Mouse (Mus musculus) midbrain, embryonic 15.5 days (tissue): ENCODE measurements around the gene Sufu. TPM values are rescaled to one million over a fixed set of nuclear protein-coding genes. Genes with fewer than 3 reads are reported as not detected.

Experiments used
- ATAC-seq: fragments of 200-750 bp; cut with Nextera tagmentation; replicated peaks from 2 replicates; pipeline ENCODE4 v1.8.0; 2017; ENCODE audit warnings: moderate TSS enrichment
- H3K27ac ChIP-seq: fragments of 300-500 bp; sonication (generic); 2 replicates; pipeline ENCODE4 v1.5.1; 2015; ENCODE audit warnings: mild to moderate bottlenecking, inconsistent platforms
- H3K27me3 ChIP-seq: fragments of 300-500 bp; sonication (generic); replicated peaks from 2 replicates; pipeline ENCODE4 v1.6.1; 2015; ENCODE audit warnings: inconsistent platforms
- H3K36me3 ChIP-seq: fragments of 300-500 bp; sonication (generic); replicated peaks from 2 replicates; pipeline ENCODE4 v1.6.1; 2015; ENCODE audit warnings: inconsistent platforms
- H3K4me1 ChIP-seq: fragments of 300-500 bp; sonication (generic); 2 replicates; pipeline ENCODE4 v1.6.1; 2015; ENCODE audit warnings: inconsistent platforms
- H3K4me2 ChIP-seq: fragments of 300-500 bp; sonication (generic); 2 replicates; pipeline ENCODE4 v1.6.1; 2015; ENCODE audit warnings: inconsistent platforms, mild to moderate bottlenecking, moderate library complexity
- H3K4me3 ChIP-seq: fragments of 300-500 bp; sonication (generic); 2 replicates; pipeline ENCODE4 v1.5.1; 2015; ENCODE audit warnings: mild to moderate bottlenecking, inconsistent platforms
- H3K9ac ChIP-seq: fragments of 300-500 bp; sonication (generic); 2 replicates; pipeline ENCODE4 v1.6.1; 2015; ENCODE audit warnings: mild to moderate bottlenecking, inconsistent platforms
- H3K9me3 ChIP-seq: fragments of 300-500 bp; sonication (generic); 2 replicates; pipeline ENCODE4 v1.6.1; 2016; ENCODE audit warnings: inconsistent platforms
- WGBS: fragments of 180-500 bp; shearing (Covaris S2); methylation state at CpG from one replicate; pipeline ENCODE4 v1.1.7; 2015; ENCODE audit warnings: mixed read lengths; 5-methylcytosine and 5-hydroxymethylcytosine counted together
- polyA plus RNA-seq: library from polyadenylated mRNA; unstranded; fragments of >200 nt; fragmentation: Nextera tagmentation; extraction: Ambion mirVana; gene quantifications from 2 replicates; pipeline ENCODE4 v1.2.1, GENCODE M21; 2015

Gene Sufu
- polyA plus RNA-seq, 1 experiment from 2014 or later, result 24.4 TPM

DNA sequence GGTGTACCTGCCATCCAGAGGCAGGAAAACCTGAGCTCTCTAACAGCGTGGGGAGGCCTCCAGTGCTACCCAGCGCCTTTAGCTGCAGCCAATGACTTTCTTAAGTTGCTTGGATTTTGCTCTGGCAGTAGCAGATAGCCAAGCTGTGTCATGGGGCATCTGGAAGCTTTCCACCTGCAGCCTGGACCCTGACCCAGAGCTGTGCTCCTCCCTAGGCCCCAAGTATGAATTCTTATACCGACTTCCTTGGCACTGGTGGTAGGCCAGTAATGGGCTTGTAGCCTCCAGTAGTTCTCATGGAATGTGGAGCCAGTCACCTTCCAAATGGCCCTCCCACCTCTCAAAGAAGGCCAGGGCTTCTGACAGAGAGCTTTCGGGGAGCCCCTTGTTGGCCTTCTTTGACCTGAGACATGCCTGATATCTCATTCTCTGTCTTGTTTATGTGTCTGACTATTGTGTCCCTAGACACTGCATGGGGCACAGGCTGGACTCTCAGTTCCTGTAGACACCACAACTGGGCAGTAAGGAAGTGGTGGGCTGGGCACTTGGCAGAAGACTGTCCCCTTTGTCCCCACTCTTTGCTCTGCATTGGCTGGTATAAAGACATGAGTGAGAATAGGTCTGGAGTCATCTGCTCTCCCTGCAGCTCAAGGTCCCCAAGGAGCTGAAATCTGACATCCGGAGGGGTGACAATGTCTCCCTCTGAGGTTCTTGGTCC lies 59.5 kb downstream of the Sufu start:
- H3K4me2 ChIP-seq, result no peak overlapping the region
- no peak overlapping the region for H3K4me3 ChIP-seq
- no peaks in the 10 kb centered on the region for H3K9me3 ChIP-seq
- H3K27me3 ChIP-seq, result no peaks in the 10 kb centered on the region
- no peaks in the 10 kb centered on the region for H3K36me3 ChIP-seq
- H3K9ac ChIP-seq, result no peak overlapping the region
- no peak for ATAC-seq
- no peak overlapping the region for H3K27ac ChIP-seq
- peaks cover 5% of the 10 kb centered on the region for H3K4me1 ChIP-seq
- WGBS, result 91% methylated on average over 5 of the region's 5 CpGs

DNA sequence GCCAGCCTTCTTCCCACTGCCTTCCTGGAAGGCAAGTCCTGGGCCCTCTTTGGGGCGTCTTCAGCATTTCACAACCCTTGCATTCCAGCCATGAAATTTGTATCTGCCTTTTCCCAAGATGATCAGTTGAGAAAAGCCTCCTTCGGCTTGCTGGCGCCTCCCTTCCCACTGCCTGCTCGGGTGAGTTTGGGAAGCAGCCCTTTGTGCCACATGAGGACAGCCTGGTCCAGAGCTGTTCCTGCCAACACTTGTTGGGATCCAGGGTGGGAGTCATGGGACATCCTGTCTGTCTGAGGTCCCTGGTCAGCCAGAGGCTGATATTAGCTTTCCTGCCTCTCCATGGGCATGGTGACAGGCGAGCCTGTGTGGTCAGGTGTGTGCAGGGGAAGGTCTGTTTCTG lies 61.1 kb downstream of the Sufu start:
- ATAC-seq, result no peak
- no peak overlapping the region for H3K4me3 ChIP-seq
- no peaks in the 10 kb centered on the region for H3K27me3 ChIP-seq
- H3K4me1 ChIP-seq, result 0 out of 2 replicates have a peak, but pooled peaks cover under 1% of the 10 kb centered on the region
- H3K9ac ChIP-seq, result no peak overlapping the region
- 89% methylated on average over 5 of the region's 5 CpGs for WGBS
- no peak overlapping the region for H3K27ac ChIP-seq
- no peak overlapping the region for H3K4me2 ChIP-seq
- no peaks in the 10 kb centered on the region for H3K9me3 ChIP-seq
- no peaks in the 10 kb centered on the region for H3K36me3 ChIP-seq

GRCm38 (mm10) chr19:46459256-46459655 lies 62.6 kb downstream of the Sufu start:
- no peak overlapping the region for H3K27ac ChIP-seq
- H3K27me3 ChIP-seq, result no peaks in the 10 kb centered on the region
- no peaks in the 10 kb centered on the region for H3K9me3 ChIP-seq
- H3K4me3 ChIP-seq, result no peak overlapping the region
- WGBS, result 92% methylated on average over 10 of the region's 10 CpGs
- H3K36me3 ChIP-seq, result no peaks in the 10 kb centered on the region
- no peak overlapping the region for H3K4me2 ChIP-seq
- no peaks in the 10 kb centered on the region for H3K4me1 ChIP-seq
- H3K9ac ChIP-seq, result no peak overlapping the region
- ATAC-seq, result no peak

- no peaks in the 10 kb centered on the region for H3K27me3 ChIP-seq
- ATAC-seq, result no peak
- 88% methylated on average over 2 of the region's 2 CpGs for WGBS
- H3K4me2 ChIP-seq, result no peak overlapping the region
- H3K4me1 ChIP-seq, result no peaks in the 10 kb centered on the region
- no peaks in the 10 kb centered on the region for H3K36me3 ChIP-seq
- no peak overlapping the region for H3K9ac ChIP-seq
- no peak overlapping the region for H3K4me3 ChIP-seq
- no peak overlapping the region for H3K27ac ChIP-seq
- H3K9me3 ChIP-seq, result no peaks in the 10 kb centered on the region
These were observed 63.2 kb downstream of the Sufu start for GRCm38 (mm10) chr19:46459889-46460288.

GRCm38 (mm10) chr19:46462574-46462973 lies 65.9 kb downstream of the Sufu start:
- H3K36me3 ChIP-seq, result no peaks in the 10 kb centered on the region
- H3K27ac ChIP-seq, result no peak overlapping the region
- H3K4me3 ChIP-seq, result no peak overlapping the region
- H3K4me2 ChIP-seq, result no peak overlapping the region
- no peaks in the 10 kb centered on the region for H3K4me1 ChIP-seq
- no peak overlapping the region for H3K9ac ChIP-seq
- ATAC-seq, result no peak
- H3K27me3 ChIP-seq, result no peaks in the 10 kb centered on the region
- 92% methylated on average over 3 of the region's 3 CpGs for WGBS
- H3K9me3 ChIP-seq, result no peaks in the 10 kb centered on the region

DNA sequence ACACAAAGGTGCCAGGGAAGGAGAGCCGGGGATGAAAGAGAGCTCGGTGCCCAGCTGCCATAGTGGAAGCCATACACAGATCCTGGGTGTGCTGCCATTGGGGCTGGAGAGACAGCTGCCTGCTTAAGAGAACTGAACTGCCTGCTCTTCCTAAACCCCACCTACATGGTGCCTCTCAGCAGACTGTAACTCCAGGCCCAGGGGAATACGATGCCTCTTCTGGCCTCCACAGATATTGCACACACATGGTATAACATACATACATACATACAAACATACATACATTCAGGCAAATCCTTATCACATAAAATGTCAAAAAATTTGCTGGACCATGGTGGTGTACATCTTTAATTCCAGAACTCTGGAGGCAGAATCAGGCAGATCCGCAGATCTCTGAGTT lies 66.8 kb downstream of the Sufu start:
- Histone ChIP-seq H3K36me3 (no peaks in the 10 kb centered on the region), H3K4me3 (no peak overlapping the region), H3K27me3 (no peaks in the 10 kb centered on the region), H3K9ac (no peak overlapping the region), H3K4me2 (no peak overlapping the region), H3K9me3 (no peaks in the 10 kb centered on the region), H3K27ac (no peak overlapping the region), H3K4me1 (no peaks in the 10 kb centered on the region)
- 96% methylated on average over 4 of the region's 4 CpGs for WGBS
- no peak for ATAC-seq

- Histone ChIP-seq H3K9me3 (no peaks in the 10 kb centered on the region), H3K4me2 (no peak overlapping the region), H3K9ac (no peak overlapping the region), H3K4me3 (no peak overlapping the region), H3K27me3 (no peaks in the 10 kb centered on the region), H3K36me3 (no peaks in the 10 kb centered on the region), H3K27ac (no peak overlapping the region), H3K4me1 (peaks cover 17% of the 10 kb centered on the region)
- ATAC-seq, result no peak
- 76% methylated on average over 6 of the region's 6 CpGs for WGBS
These were observed 69.5 kb downstream of the Sufu start for GRCm38 (mm10) chr19:46466160-46466559.

- Histone ChIP-seq H3K9me3 (no peaks in the 10 kb centered on the region), H3K4me2 (no peak overlapping the region), H3K4me1 (peaks cover 27% of the 10 kb centered on the region), H3K36me3 (no peaks in the 10 kb centered on the region), H3K27ac (no peak overlapping the region), H3K4me3 (no peak overlapping the region), H3K27me3 (no peaks in the 10 kb centered on the region), H3K9ac (no peak overlapping the region)
- WGBS, result 58% methylated on average over 3 of the region's 3 CpGs
- no peak for ATAC-seq
These were observed 70.4 kb downstream of the Sufu start for GRCm38 (mm10) chr19:46467051-46467503.

- peak; percentile 53 for ATAC-seq
- H3K4me2 ChIP-seq, result no peak overlapping the region
- peaks cover 29% of the 10 kb centered on the region for H3K4me1 ChIP-seq
- H3K27ac ChIP-seq, result peak overlapping the region; percentile 78
- 15% methylated on average over 17 of the region's 17 CpGs for WGBS
- H3K36me3 ChIP-seq, result no peaks in the 10 kb centered on the region
- 0 out of 2 replicates have a peak overlapping the region, but pooled peaks have one; percentile 18 for H3K9ac ChIP-seq
- H3K9me3 ChIP-seq, result no peaks in the 10 kb centered on the region
- no peak overlapping the region for H3K4me3 ChIP-seq
- no peaks in the 10 kb centered on the region for H3K27me3 ChIP-seq
These were observed 73.9 kb downstream of the Sufu start for GRCm38 (mm10) chr19:46470364-46471240.

- H3K9me3 ChIP-seq, result no peaks in the 10 kb centered on the region
- H3K4me1 ChIP-seq, result peaks cover 29% of the 10 kb centered on the region
- H3K4me3 ChIP-seq, result no peak overlapping the region
- WGBS, result 7% methylated on average over 10 of the region's 10 CpGs
- no peaks in the 10 kb centered on the region for H3K27me3 ChIP-seq
- peak; percentile 57 for ATAC-seq
- peak overlapping the region; percentile 78 for H3K27ac ChIP-seq
- H3K9ac ChIP-seq, result no peak overlapping the region
- no peaks in the 10 kb centered on the region for H3K36me3 ChIP-seq
- H3K4me2 ChIP-seq, result no peak overlapping the region
These were observed 74.8 kb downstream of the Sufu start for GRCm38 (mm10) chr19:46471324-46472093.

DNA sequence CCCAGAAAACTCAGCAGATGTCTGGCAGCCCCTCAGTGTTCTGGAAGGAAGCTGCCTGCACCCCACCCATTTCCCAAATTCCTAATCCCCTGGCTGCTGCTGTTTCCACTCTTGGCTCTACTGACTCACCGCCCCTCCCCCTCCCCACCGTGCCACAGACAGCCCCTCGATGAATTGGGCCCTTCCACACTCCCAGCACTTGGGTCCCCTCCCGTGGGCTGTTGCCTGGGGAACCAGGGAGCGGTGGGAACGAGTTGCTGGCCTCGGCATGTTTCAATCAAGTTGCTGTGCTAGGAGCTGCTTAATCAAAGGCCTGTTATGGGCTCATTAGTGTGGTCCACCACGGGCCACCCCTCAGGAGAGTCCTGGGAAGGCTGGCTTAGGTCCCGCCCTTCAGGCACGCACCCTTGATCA lies 80.7 kb downstream of the Sufu start:
- no peak overlapping the region for H3K4me2 ChIP-seq
- no peaks in the 10 kb centered on the region for H3K36me3 ChIP-seq
- WGBS, result 20% methylated on average over 10 of the region's 10 CpGs
- no peak overlapping the region for H3K9ac ChIP-seq
- peak overlapping the region; percentile 27; the same call in 1 of the 2 replicates for H3K27ac ChIP-seq
- no peak overlapping the region for H3K4me3 ChIP-seq
- 0 out of 2 replicates have a peak, but pooled peaks have one; percentile 2 for ATAC-seq
- H3K9me3 ChIP-seq, result no peaks in the 10 kb centered on the region
- H3K4me1 ChIP-seq, result peaks cover 24% of the 10 kb centered on the region
- no peaks in the 10 kb centered on the region for H3K27me3 ChIP-seq

- H3K27ac ChIP-seq, result no peak overlapping the region
- H3K4me3 ChIP-seq, result no peak overlapping the region
- H3K9me3 ChIP-seq, result no peaks in the 10 kb centered on the region
- no peak for ATAC-seq
- H3K36me3 ChIP-seq, result no peaks in the 10 kb centered on the region
- H3K9ac ChIP-seq, result no peak overlapping the region
- WGBS, result 87% methylated on average over 4 of the region's 4 CpGs
- H3K27me3 ChIP-seq, result no peaks in the 10 kb centered on the region
- H3K4me1 ChIP-seq, result peaks cover 32% of the 10 kb centered on the region
- no peak overlapping the region for H3K4me2 ChIP-seq
These were observed 81.5 kb downstream of the Sufu start for GRCm38 (mm10) chr19:46478242-46478641.
